Comparison of ENCODE assay signal across 9 mouse cellular contexts in the genomic region with DNA sequence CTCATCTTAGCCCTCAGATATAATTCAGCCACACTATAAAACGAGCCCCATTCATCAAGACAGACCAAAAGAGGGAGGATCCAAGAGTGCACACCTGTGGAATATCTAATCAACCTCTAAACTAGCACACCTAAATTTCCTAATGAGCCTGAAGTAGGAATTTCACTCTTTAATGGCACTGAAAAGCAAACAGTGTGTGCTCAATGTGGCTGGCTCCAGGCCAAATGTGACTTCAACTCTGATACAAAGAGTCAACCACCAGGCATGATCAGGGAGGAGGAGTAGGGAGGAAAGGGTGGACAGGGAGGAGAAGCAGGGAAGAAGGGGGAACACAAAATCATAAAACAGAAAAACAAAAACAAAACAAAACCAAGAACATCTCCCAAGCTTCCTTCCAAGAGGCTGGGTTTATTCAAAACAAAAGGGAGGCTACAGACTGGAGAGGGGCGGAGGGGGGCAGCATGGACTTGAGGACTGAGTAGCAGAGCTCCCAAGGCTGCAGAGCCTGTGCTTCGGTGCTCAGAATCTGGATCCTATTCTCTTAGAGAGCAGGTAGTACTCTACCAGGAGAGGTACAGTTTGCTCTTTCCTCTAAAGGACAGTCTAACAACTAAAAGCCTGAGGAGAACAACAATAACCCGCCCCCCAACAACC.
DNase-seq lines count a peak whose midpoint lies in the region; ATAC-seq lines count a peak whose summit lies in the region.
"Had no signal": no experiment of that assay in that cellular context is flagged by ENCODE, and none has a peak within 500 bp of the region (broad histone marks: within the 10 kb centered on the region; RNA-seq: fewer than 3 reads in every experiment).

No protein-coding gene starts in this region.

- H3K4me2 ChIP-seq in limb, embryonic 12.5 days = no peak overlapping the region

- no peaks in the 10 kb centered on the region for H3K36me3 ChIP-seq in limb, embryonic 12.5 days

- WGBS in limb, embryonic 12.5 days = 54% methylated on average over 4 of the region's 4 CpGs

- intact Hi-C loops in left cerebral cortex, postnatal 14 days (cut with DNase I) = no loop called here

- no peak for ATAC-seq in cerebellum, adult (ENCODE audit: insufficient number of reproducible peaks, low FRiP score, low TSS enrichment)
- no peak for ATAC-seq in limb, embryonic 12.5 days (ENCODE audit: insufficient number of reproducible peaks, insufficient read depth, low FRiP score, low TSS enrichment, low read depth)

- peak overlapping the region; percentile 74; the same call in 1 of the 2 replicates for H3K27ac ChIP-seq in limb, embryonic 12.5 days

- H3K4me1 ChIP-seq in limb, embryonic 12.5 days (replicated peaks) = peaks cover 74% of the 10 kb centered on the region
- H3K4me1 ChIP-seq: megakaryocyte, embryonic 14.5 days had no signal

- no peak overlapping the region for H3K9ac ChIP-seq in limb, embryonic 12.5 days (replicated peaks)

- H3K9me3 ChIP-seq in limb, embryonic 12.5 days = no peaks in the 10 kb centered on the region
- H3K9me3 ChIP-seq: megakaryocyte, embryonic 14.5 days had no signal

- no peaks in the 10 kb centered on the region for H3K27me3 ChIP-seq in limb, embryonic 12.5 days
- H3K27me3 ChIP-seq: megakaryocyte, embryonic 14.5 days had no signal

- peak; percentile 15 for DNase-seq in cerebellum, adult 11-12 months
- DNase-seq in right cerebral cortex, postnatal 4 days = peak; percentile 25
- no peak for DNase-seq in right cerebral cortex, postnatal 25 days
- peak; percentile 12 for DNase-seq in yolk sac, embryonic 10.5 days (ENCODE audit: low spot score)
- DNase-seq in frontal cortex, postnatal 10 days (ENCODE audit: low spot score in 2 of 2) = no peak
- DNase-seq in left cerebral cortex, postnatal 14 days (ENCODE audit: low spot score in 2 of 2) = no peak

- H3K4me3 ChIP-seq in limb, embryonic 12.5 days (replicated peaks) = no peak overlapping the region
- H3K4me3 ChIP-seq: megakaryocyte, embryonic 14.5 days had no signal

Comparison
In these comparisons a context has a peak if more than half of its experiments do, and no peak if none do; other contexts are left out.
1. DNase-seq: peak in cerebellum, adult 11-12 months (single experiment), right cerebral cortex, postnatal 4 days (single experiment) and yolk sac, embryonic 10.5 days (single experiment); none in right cerebral cortex, postnatal 25 days (single experiment), frontal cortex, postnatal 10 days (0 of 2) and left cerebral cortex, postnatal 14 days (0 of 2).